18 mouse cellular contexts compared by ENCODE assay signal in genomic region chr19:32587727-32588126, GRCm38 (mm10).
"Had no signal": no experiment of that assay in that cellular context is flagged by ENCODE, and none has a peak within 500 bp of the region (broad histone marks: within the 10 kb centered on the region; RNA-seq: fewer than 3 reads in every experiment).

No protein-coding gene starts in this region.

- H3K4me2 ChIP-seq: intestine, embryonic 15.5 days; limb, embryonic 12.5 days; liver, embryonic 13.5 days; lung, embryonic 15.5 days; midbrain, embryonic 11.5 days; midbrain, embryonic 15.5 days; neural tube, embryonic 13.5 days; stomach, embryonic 15.5 days had no signal

- H3K4me1 ChIP-seq: intestine, embryonic 15.5 days; limb, embryonic 12.5 days; liver, embryonic 13.5 days; lung, embryonic 15.5 days; megakaryocyte, embryonic 14.5 days; midbrain, embryonic 15.5 days; neural tube, embryonic 13.5 days; stomach, embryonic 15.5 days had no signal

- H3K4me3 ChIP-seq: intestine, embryonic 15.5 days; left cerebral cortex, adult 2 months; limb, embryonic 12.5 days; liver, embryonic 13.5 days; lung, embryonic 15.5 days; megakaryocyte, embryonic 14.5 days; midbrain, embryonic 15.5 days; neural tube, embryonic 13.5 days; stomach, embryonic 15.5 days had no signal

- DNase-seq: liver; liver, embryonic 13.5 days; liver, postnatal 0 days; lung, postnatal 14 days; retina, postnatal 1 day; right cerebral cortex, postnatal 4 days; thymus, adult 2 months; thymus, postnatal 25 days had no signal

- H3K9ac ChIP-seq: intestine, embryonic 15.5 days; limb, embryonic 12.5 days; liver, embryonic 13.5 days; liver, postnatal 0 days; lung, embryonic 15.5 days; midbrain, embryonic 15.5 days; neural tube, embryonic 13.5 days; stomach, embryonic 15.5 days had no signal

- H3K36me3 ChIP-seq: intestine, embryonic 15.5 days; limb, embryonic 12.5 days; liver, embryonic 13.5 days; lung, embryonic 15.5 days; midbrain, embryonic 15.5 days; neural tube, embryonic 13.5 days; stomach, embryonic 15.5 days had no signal

- H3K9me3 ChIP-seq: intestine, embryonic 15.5 days; liver, embryonic 13.5 days; lung, embryonic 15.5 days; midbrain, embryonic 15.5 days; neural tube, embryonic 13.5 days; stomach, embryonic 15.5 days had no signal

- H3K27me3 ChIP-seq: intestine, embryonic 15.5 days; limb, embryonic 12.5 days; liver, embryonic 13.5 days; lung, embryonic 15.5 days; megakaryocyte, embryonic 14.5 days; midbrain, embryonic 15.5 days; neural tube, embryonic 13.5 days; stomach, embryonic 15.5 days had no signal

- ATAC-seq: intestine, embryonic 15.5 days; liver, postnatal 0 days; midbrain, embryonic 15.5 days had no signal

- H3K27ac ChIP-seq: intestine, embryonic 15.5 days; left cerebral cortex, adult 2 months; limb, embryonic 12.5 days; liver, embryonic 13.5 days; lung, embryonic 15.5 days; macrophage; midbrain, embryonic 15.5 days; neural tube, embryonic 13.5 days; stomach, embryonic 15.5 days had no signal
